Mouse (Mus musculus) stomach, postnatal 0 days (tissue): ENCODE measurements around the gene Hs3st3a1. TPM values are rescaled to one million over a fixed set of nuclear protein-coding genes. Genes with fewer than 3 reads are reported as not detected.

ENCODE experiments used
- ATAC-seq: fragments of 200-750 bp; cut with Nextera tagmentation; 2 replicates; pipeline ENCODE4 v1.8.0; 2017; ENCODE audit not compliant: low FRiP score, low TSS enrichment
- DNase-seq: peaks from one replicate; pipeline ENCODE4 v3.0.0-alpha.2; 2016; ENCODE audit warnings: low spot score
- H3K27ac ChIP-seq: fragments of 300-500 bp; sonication (generic); replicated peaks from 2 replicates; pipeline ENCODE4 v1.5.1; 2014; ENCODE audit warnings: mild to moderate bottlenecking, control low read depth
- H3K27me3 ChIP-seq: fragments of 300-500 bp; sonication (generic); 2 replicates; pipeline ENCODE4 v1.6.1; 2014; ENCODE audit warnings: low read length; ENCODE audit not compliant: control insufficient read depth, insufficient read depth
- H3K36me3 ChIP-seq: fragments of 300-500 bp; sonication (generic); 2 replicates; pipeline ENCODE4 v1.6.1; 2014; ENCODE audit warnings: low read length, mixed read lengths; ENCODE audit not compliant: control insufficient read depth, insufficient read depth
- H3K4me1 ChIP-seq: fragments of 300-500 bp; sonication (generic); replicated peaks from 2 replicates; pipeline ENCODE4 v1.6.1; 2014; ENCODE audit warnings: antibody characterized with exemption; ENCODE audit not compliant: control insufficient read depth, insufficient read depth
- H3K4me2 ChIP-seq: fragments of 300-500 bp; sonication (generic); replicated peaks from 2 replicates; pipeline ENCODE4 v1.6.1; 2014; ENCODE audit warnings: low read depth, mild to moderate bottlenecking, control low read depth, moderate library complexity
- H3K4me3 ChIP-seq: fragments of 300-500 bp; sonication (generic); 2 replicates; pipeline ENCODE4 v1.5.1; 2014; ENCODE audit warnings: low read depth, low read length, control low read depth
- H3K9ac ChIP-seq: fragments of 300-500 bp; sonication (generic); 2 replicates; pipeline ENCODE4 v1.6.1; 2014; ENCODE audit warnings: mild to moderate bottlenecking, low read length, control low read depth, mixed read lengths
- H3K9me3 ChIP-seq: fragments of 300-500 bp; sonication (generic); 2 replicates; pipeline ENCODE4 v1.6.1; 2016; ENCODE audit warnings: low read length; ENCODE audit not compliant: control insufficient read depth
- CTCF ChIP-seq: IDR thresholded peaks from 2 replicates; pipeline ENCODE4 v1.5.1; 2016; ENCODE audit warnings: antibody characterized with exemption, low read depth, mild to moderate bottlenecking, moderate library complexity
- EP300 ChIP-seq: optimal IDR thresholded peaks from 2 replicates; pipeline ENCODE3; 2016; ENCODE audit warnings: antibody characterized with exemption
- WGBS: fragments of 180-500 bp; shearing (Covaris S2); extraction: QIAGEN DNeasy Blood & Tissue Kit; methylation state at CpG from one replicate; pipeline ENCODE4 v1.1.7; 2014; 5-methylcytosine and 5-hydroxymethylcytosine counted together
- polyA plus RNA-seq: library from polyadenylated mRNA; unstranded; fragments of >200 nt; fragmentation: Nextera tagmentation; extraction: Ambion mirVana; gene quantifications from 2 replicates; pipeline ENCODE4 v1.2.1, GENCODE M21; 2015

Gene Hs3st3a1
- polyA plus RNA-seq, 1 experiment from 2014 or later: 0.30 TPM

GRCm38 (mm10) chr11:64470689-64471088 is 35.6 kb downstream of the Hs3st3a1 start:
- DNase-seq (no peak), ATAC-seq (no peak)
- Histone ChIP-seq H3K27me3 (no peaks in the 10 kb centered on the region), H3K36me3 (no peaks in the 10 kb centered on the region), H3K9ac (no peak overlapping the region), H3K4me3 (no peak overlapping the region), H3K27ac (no peak overlapping the region), H3K9me3 (no peaks in the 10 kb centered on the region), H3K4me1 (no peaks in the 10 kb centered on the region), H3K4me2 (no peak overlapping the region)
- TF ChIP-seq EP300 (no peak), CTCF (no peak)

- Histone ChIP-seq H3K9me3 (no peaks in the 10 kb centered on the region), H3K27ac (no peak overlapping the region), H3K27me3 (no peaks in the 10 kb centered on the region), H3K9ac (no peak overlapping the region), H3K4me3 (no peak overlapping the region), H3K4me2 (no peak overlapping the region), H3K36me3 (no peaks in the 10 kb centered on the region), H3K4me1 (no peaks in the 10 kb centered on the region)
- DNase-seq (no peak), ATAC-seq (no peak)
- WGBS: 85% methylated on average over 3 of the region's 3 CpGs
- TF ChIP-seq EP300 (no peak), CTCF (no peak)
These were observed 38.5 kb downstream of the Hs3st3a1 start for GRCm38 (mm10) chr11:64473679-64474078.

- TF ChIP-seq EP300 (no peak), CTCF (no peak)
- DNase-seq (no peak), ATAC-seq (no peak)
- H3K27me3 ChIP-seq: no peaks in the 10 kb centered on the region
- no peak overlapping the region for H3K9ac ChIP-seq
- no peaks in the 10 kb centered on the region for H3K9me3 ChIP-seq
- H3K36me3 ChIP-seq: no peaks in the 10 kb centered on the region
- H3K4me3 ChIP-seq: no peak overlapping the region
- 51% methylated on average over 3 of the region's 3 CpGs for WGBS
- H3K4me1 ChIP-seq: no peaks in the 10 kb centered on the region
- H3K4me2 ChIP-seq: no peak overlapping the region
- no peak overlapping the region for H3K27ac ChIP-seq
These were observed 46.3 kb downstream of the Hs3st3a1 start for GRCm38 (mm10) chr11:64481445-64481844.

- no peak overlapping the region for H3K4me3 ChIP-seq
- no peaks in the 10 kb centered on the region for H3K4me1 ChIP-seq
- no peak for ATAC-seq
- no peaks in the 10 kb centered on the region for H3K9me3 ChIP-seq
- WGBS: 64% methylated on average over 9 of the region's 9 CpGs
- H3K27ac ChIP-seq: no peak overlapping the region
- no peak overlapping the region for H3K4me2 ChIP-seq
- H3K9ac ChIP-seq: no peak overlapping the region
- DNase-seq: no peak
- TF ChIP-seq CTCF (no peak), EP300 (no peak)
- no peaks in the 10 kb centered on the region for H3K36me3 ChIP-seq
- no peaks in the 10 kb centered on the region for H3K27me3 ChIP-seq
These were observed 54.7 kb downstream of the Hs3st3a1 start for GRCm38 (mm10) chr11:64489587-64490433.

- Histone ChIP-seq H3K36me3 (no peaks in the 10 kb centered on the region), H3K27me3 (no peaks in the 10 kb centered on the region), H3K4me1 (no peaks in the 10 kb centered on the region), H3K4me2 (no peak overlapping the region), H3K9me3 (no peaks in the 10 kb centered on the region), H3K9ac (no peak overlapping the region), H3K27ac (no peak overlapping the region), H3K4me3 (no peak overlapping the region)
- TF ChIP-seq CTCF: no peak
- no peak for TF ChIP-seq EP300
- DNase-seq (no peak), ATAC-seq (no peak)
- 75% methylated on average over 2 of the region's 2 CpGs for WGBS
These were observed 59.3 kb downstream of the Hs3st3a1 start for GRCm38 (mm10) chr11:64494448-64494847.

- Histone ChIP-seq H3K36me3 (no peaks in the 10 kb centered on the region), H3K9me3 (no peaks in the 10 kb centered on the region), H3K9ac (no peak overlapping the region), H3K4me1 (no peaks in the 10 kb centered on the region), H3K27ac (no peak overlapping the region), H3K27me3 (no peaks in the 10 kb centered on the region), H3K4me2 (no peak overlapping the region), H3K4me3 (no peak overlapping the region)
- ATAC-seq (no peak), DNase-seq (no peak)
- WGBS: 37% methylated on average over 3 of the region's 3 CpGs
- TF ChIP-seq EP300 (no peak), CTCF (no peak)
These were observed 60.8 kb downstream of the Hs3st3a1 start for GRCm38 (mm10) chr11:64495935-64496334.
